Comparison of ENCODE assay signal across 22 mouse cellular contexts in the genomic region with DNA sequence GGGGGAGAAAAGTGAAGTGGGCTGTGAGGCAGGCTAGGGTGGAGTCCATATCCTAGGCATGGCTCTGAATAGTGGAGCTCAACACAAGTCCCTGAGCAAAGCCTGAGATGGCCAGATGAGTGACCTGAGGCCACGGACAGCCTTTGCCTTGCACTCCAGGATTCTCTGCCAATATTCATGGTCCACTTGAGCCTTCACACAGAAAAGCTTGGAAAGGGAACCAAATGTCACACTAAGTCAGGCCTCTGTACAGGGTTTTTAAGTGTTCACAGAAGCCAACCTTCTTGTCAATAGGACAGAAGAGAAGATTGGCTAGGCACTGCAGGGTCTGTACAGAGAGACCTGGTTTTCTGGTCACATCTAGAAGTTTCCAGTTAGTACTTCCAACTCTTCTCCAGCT.
"Had no signal": no experiment of that assay in that cellular context is flagged by ENCODE, and none has a peak within 500 bp of the region (broad histone marks: within the 10 kb centered on the region; RNA-seq: fewer than 3 reads in every experiment).

No protein-coding gene starts in this region.

- H3K36me3 ChIP-seq: heart, embryonic 12.5 days; hindbrain, embryonic 10.5 days; hindbrain, embryonic 13.5 days; hindbrain, embryonic 15.5 days; limb, embryonic 13.5 days; limb, embryonic 15.5 days; liver, embryonic 12.5 days had no signal

- H3K9ac ChIP-seq: heart, embryonic 12.5 days; hindbrain, embryonic 13.5 days; hindbrain, embryonic 15.5 days; limb, embryonic 13.5 days; limb, embryonic 15.5 days; liver, embryonic 12.5 days; liver, embryonic 14.5 days had no signal

- ATAC-seq: hindbrain, postnatal 0 days; intestine, embryonic 16.5 days; liver, embryonic 12.5 days had no signal

- H3K4me1 ChIP-seq: heart, embryonic 12.5 days; hindbrain, embryonic 10.5 days; hindbrain, embryonic 13.5 days; hindbrain, embryonic 15.5 days; liver, embryonic 12.5 days had no signal

- DNase-seq: gastrocnemius, adult 2 months; gastrocnemius, postnatal 10 days; gastrocnemius, postnatal 25 days; heart, postnatal 14 days; heart, postnatal 36 days; kidney, adult 11 months; kidney, postnatal 14 days; layer of hippocampus, adult 9-11 months; layer of hippocampus, postnatal 36 days; left cerebral cortex, postnatal 4 days had no signal

- H3K27me3 ChIP-seq: hindbrain, embryonic 13.5 days; hindbrain, embryonic 15.5 days; liver, embryonic 12.5 days had no signal

- H3K4me2 ChIP-seq: heart, embryonic 12.5 days; hindbrain, embryonic 13.5 days; hindbrain, embryonic 15.5 days; limb, embryonic 13.5 days; limb, embryonic 15.5 days; liver, embryonic 12.5 days had no signal

- H3K4me3 ChIP-seq: gastrocnemius, adult 2 months; heart, adult 2 months; heart, embryonic 12.5 days; hindbrain, embryonic 10.5 days; hindbrain, embryonic 13.5 days; hindbrain, embryonic 15.5 days; limb, embryonic 13.5 days; limb, embryonic 15.5 days; liver, embryonic 12.5 days had no signal

- H3K27ac ChIP-seq: gastrocnemius, adult 2 months; heart, adult 2 months; hindbrain, embryonic 10.5 days; hindbrain, embryonic 13.5 days; hindbrain, embryonic 15.5 days; hindbrain, postnatal 0 days; kidney, postnatal 0 days; limb, embryonic 13.5 days; limb, embryonic 15.5 days; liver, embryonic 12.5 days; liver, embryonic 14.5 days had no signal

- H3K9me3 ChIP-seq: heart, embryonic 12.5 days; hindbrain, embryonic 10.5 days; hindbrain, embryonic 13.5 days; hindbrain, embryonic 15.5 days; limb, embryonic 13.5 days; limb, embryonic 15.5 days; liver, embryonic 12.5 days had no signal
